Mouse (Mus musculus): ENCODE measurements around the gene Osbpl9.

Osbpl9 gene

GRCm38 (mm10) chr4:109201582-109202424, at the start of gene Osbpl9:
Gene Osbpl9 (minus strand): TSS chr4:109202272.
- peak; percentile 95 to 98 for DNase-seq (ENCODE audit: low spot score in 2 of 2)

GRCm38 (mm10) chr4:109251605-109252004, 49.5 kb upstream of the Osbpl9 start:
- no peak for DNase-seq (ENCODE audit: low spot score in 2 of 2)

GRCm38 (mm10) chr4:109245016-109245620, 43.0 kb upstream of the Osbpl9 start:
- no peak for DNase-seq (ENCODE audit: low spot score in 2 of 2)

DNA sequence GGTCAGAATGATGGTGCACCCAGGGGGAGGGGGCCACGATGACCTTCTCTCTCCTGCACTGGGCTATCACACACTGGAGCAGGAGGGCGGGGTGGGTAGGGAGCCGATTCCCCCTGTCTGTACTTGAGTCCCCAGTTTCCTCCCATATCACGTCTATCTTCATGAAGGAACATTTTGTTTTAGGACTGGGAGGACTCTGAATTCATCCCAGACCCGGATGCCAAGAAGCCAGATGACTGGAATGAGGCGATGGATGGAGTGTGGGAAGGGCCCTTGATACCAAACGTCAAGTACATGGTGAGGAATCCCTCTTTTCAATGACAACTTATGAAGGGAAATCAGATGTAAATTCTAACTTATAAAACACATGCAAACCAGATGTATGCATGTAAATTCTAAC, 42.4 kb upstream of the Osbpl9 start:
- DNase-seq (ENCODE audit: low spot score in 2 of 2), result peak in 1 of 2 experiments; percentile 61

DNA sequence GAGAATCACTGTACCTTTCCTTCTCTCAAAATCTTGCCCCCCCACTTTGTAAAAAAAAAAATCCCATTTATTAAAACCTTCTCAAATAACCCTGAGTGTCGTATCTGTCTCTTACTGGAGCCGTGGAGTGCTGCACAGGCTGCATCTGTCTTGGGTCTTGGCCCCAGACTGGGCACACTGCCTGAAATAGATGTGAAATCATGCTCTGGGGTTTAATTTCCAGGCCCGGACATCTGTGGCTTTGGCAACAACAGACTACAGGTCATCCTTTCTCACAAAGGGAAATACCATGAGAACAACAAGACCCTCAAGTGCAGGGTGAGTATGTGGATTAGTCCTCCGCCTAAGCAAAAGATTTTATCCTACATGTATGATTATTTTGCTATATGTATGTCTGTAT, 39.9 kb upstream of the Osbpl9 start:
- peak; percentile 79 to 82 for DNase-seq (ENCODE audit: low spot score in 2 of 2)

- DNase-seq (ENCODE audit: low spot score in 2 of 2), result peak in 1 of 2 experiments; percentile 29
These were observed 39.1 kb upstream of the Osbpl9 start for GRCm38 (mm10) chr4:109241221-109241620.

- peak in 1 of 2 experiments; percentile 54 for DNase-seq (ENCODE audit: low spot score in 2 of 2)
These were observed 36.6 kb upstream of the Osbpl9 start for GRCm38 (mm10) chr4:109238428-109239268.

DNA sequence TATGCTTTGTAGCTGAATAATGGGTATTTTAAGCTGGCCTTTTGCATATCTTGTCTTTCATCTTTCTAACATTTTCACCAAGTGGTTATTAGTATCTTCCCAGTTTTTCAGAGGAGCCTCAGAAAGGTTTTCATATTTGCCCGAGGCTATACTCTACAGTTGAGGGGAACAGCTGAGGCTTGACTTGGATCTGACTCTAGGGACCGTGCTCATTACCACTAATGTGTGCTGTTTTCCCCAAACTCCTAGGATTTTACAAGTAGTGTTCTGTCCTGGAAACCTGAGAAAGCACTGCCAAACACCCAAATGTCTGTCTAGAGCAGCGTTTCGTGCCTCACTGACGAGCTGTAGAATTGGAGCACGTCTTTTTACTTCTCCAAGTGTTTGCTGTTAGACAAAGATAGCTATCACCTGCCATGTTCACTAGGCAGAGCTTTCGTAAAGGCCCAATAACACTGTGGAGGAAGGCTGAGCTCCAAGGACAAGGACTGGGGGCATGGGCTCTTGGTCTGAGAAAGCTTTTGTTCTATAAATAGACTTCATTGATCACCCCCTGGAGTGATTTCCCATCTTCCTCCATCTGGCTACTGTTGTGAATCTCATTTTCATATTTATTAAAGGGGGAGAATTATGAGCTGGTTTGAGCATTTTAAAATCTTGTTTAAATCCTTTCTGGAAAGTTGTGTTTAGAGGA, 34.3 kb upstream of the Osbpl9 start:
- no peak for DNase-seq (ENCODE audit: low spot score in 2 of 2)

GRCm38 (mm10) chr4:109234806-109235350, 32.8 kb upstream of the Osbpl9 start:
- DNase-seq (ENCODE audit: low spot score in 2 of 2), result no peak

GRCm38 (mm10) chr4:109234185-109234584, 32.1 kb upstream of the Osbpl9 start, which contains the start of gene Calr4:
Gene Calr4 (plus strand): TSS chr4:109234485.
- no peak for DNase-seq (ENCODE audit: low spot score in 2 of 2)

DNA sequence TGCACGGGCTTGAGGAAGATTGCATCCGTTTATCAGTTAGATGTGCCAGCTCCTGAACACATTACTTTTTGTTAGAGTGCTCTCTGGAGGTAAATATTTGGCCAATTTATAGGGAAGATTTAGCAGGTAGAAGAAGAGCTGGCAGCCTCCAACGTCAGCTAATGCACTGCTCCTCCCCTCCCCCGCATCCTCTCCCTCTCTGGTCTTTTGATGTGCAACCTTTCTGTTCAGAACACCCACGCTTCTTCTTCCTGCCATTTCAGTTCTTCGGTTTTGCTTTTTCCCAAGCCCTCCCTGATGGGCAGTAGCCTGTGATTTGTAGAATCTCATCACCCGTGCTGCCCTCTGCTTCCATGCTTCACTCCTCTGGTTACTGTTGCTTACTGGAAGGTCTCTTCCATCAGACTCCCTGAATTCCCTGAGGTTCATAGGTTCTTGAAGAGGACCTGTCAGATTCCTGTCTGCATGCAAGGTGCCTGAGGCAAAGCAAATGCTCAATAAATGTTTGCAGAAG, 27.8 kb upstream of the Osbpl9 start:
- no peak for DNase-seq (ENCODE audit: low spot score in 2 of 2)

DNA sequence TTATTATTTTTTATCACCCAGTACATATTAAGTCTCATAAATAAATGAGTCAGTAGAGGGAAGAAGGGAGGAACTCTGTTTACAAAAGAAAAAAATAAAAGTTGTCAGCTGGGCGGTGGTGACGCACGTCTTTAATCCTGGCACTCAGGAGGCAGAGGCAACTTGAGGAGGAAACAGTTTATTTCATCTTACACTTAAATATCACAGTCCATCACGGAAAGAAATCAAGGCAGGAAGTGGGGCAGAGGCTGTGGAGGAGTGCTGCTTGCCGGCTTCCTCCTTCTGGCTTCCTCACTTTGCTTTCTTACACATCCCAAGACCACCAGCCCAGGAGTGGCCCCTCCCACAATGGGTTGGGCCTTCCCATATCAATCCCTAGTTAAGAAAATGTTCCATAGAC, 24.0 kb upstream of the Osbpl9 start:
- DNase-seq (ENCODE audit: low spot score in 2 of 2), result peak in 1 of 2 experiments; percentile 26

DNA sequence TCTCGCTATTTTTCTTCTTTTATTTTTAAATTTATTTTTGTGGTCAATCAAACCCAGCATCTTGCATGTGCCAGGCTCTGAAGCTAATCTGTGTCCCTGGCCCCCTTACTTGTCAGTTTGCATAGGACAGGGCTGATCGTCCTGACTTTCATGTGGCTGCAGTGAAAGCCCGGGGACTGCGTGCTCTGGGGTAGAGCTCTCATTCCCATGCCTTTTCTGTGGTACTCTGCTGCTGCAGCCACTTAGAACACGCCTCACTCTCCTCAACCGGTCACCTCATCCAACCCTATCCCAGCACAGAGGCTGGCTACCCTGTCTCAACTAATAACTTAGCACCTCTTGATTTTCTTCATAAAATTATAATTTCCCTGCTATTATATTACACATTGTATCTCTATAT, 23.5 kb upstream of the Osbpl9 start:
- DNase-seq (ENCODE audit: low spot score in 2 of 2), result no peak

DNA sequence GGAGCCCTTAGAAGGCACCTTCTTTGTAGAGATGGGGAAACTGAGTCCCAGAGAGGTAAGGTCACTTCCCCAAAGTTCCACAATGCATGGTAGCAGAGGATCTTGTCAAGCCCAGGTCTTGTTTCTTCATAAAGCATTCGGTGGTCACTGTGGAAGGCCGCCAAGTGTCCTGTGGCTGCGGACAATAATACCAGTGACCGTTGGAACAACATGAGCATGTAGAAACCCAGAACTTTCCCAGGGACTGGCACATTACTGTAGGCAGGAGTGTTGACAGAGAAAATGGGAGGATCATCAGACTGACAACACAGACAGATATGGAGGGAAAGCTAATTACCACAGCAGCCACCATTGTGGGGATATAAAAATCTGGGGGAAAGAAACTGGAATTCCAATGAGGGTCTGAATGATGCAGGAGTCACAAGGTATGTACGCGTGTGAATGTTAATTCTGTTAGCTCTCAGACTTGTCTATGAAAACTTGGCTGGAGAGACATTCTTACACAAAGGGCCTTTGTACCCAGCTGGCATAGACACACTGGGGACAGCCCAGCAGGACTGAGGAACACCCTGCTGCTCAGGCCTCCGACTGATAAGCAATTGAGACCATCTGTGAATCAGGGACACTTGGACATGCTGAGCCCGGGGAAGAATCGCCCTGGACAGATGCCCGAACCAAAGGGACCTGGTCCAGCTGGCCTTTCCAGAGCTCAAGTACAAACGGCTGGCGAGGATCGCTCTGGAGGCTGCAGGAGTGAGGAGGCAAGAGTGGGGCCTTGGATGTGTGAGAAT, 22.9 kb upstream of the Osbpl9 start:
- peak; percentile 91 for DNase-seq (ENCODE audit: low spot score in 2 of 2)

DNA sequence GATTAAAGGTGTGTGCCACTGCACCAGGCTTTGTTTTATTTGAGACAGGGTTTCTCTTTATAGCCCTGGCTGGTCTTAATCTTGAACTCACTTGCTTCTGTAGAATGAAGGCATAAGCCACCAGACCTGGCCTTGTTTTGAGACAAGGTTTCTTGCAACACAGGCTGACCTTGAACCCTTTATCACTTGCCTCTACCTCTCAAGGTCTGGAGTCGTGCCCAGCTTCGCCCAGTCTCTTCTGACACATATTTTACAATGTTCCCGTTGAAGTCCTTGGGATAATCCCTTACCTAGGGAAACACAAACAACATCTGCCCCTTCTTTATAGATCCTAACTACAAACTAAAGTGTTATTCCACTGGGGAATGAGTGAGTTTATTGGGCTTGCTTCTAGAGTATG, 19.9 kb upstream of the Osbpl9 start:
- DNase-seq (ENCODE audit: low spot score in 2 of 2), result no peak

DNA sequence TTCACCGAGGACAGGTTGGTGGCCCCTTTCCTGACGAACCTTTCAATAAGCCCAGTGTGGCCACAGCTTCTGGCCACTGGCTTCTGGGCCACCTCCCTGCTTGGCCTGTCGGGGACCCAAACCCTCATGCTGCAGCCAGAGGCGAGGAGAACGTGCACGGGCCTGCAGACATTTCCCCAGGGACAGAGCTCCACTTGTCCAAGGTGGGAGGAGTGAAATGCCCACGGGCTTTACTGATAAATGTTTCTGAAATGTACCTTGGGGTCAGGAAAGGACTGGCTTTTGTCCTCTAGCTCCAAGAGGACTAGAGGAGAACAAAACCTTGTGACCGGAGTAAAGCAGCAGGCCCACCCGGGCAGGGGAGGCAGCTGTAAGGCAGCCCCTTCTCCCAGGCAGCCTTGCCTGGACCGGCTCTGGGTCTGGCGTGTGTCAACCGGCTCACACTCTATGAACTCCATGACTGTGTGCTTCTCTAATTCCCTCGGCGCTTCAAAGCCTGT, 18.4 kb upstream of the Osbpl9 start:
- no peak for DNase-seq (ENCODE audit: low spot score in 2 of 2)

- DNase-seq (ENCODE audit: low spot score in 2 of 2), result no peak
These were observed 15.9 kb upstream of the Osbpl9 start for GRCm38 (mm10) chr4:109218008-109218407.

DNA sequence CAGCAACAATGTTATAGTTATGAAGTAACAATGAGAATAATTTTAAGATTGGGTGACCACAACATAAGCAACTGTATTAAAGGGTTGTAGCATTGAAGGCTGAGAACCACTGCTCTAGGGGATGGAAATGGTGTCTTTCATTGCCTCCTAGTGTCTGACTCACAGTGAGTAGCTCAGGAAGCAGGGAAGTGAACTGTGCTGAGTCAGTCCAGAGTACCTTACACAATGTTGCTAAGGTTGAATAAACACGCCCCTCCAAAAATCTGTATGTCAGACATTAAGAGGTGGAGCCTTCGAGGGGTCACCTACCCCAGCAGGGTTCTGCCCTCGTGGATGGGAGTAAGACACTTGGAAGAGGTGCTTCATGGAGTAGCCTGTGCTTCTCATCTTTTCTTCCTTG, 11.9 kb upstream of the Osbpl9 start:
- DNase-seq (ENCODE audit: low spot score in 2 of 2), result no peak

DNA sequence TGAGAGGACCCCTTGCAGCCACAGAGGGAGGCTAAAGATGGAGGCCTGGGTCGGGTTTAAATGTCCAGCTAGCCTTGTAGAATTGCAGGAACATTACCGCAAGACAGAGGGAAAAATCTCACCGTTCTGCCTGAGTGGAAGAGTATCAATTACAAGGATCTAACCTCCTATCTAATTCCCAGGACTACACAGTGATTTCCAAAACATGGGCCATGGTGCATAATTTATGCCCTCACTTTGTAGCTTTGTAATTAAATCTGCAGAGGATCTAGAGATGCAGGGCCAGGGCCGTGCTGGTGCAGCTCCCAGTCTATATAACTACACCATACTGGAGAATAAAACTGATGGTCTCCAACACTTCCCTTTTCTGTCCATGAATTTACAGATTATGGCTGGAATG, 8.8 kb upstream of the Osbpl9 start:
- no peak for DNase-seq (ENCODE audit: low spot score in 2 of 2)

GRCm38 (mm10) chr4:109210253-109210652, 8.2 kb upstream of the Osbpl9 start:
- peak; percentile 54 to 66 for DNase-seq (ENCODE audit: low spot score in 2 of 2)
